Mouse (Mus musculus) lung, embryonic 14.5 days (tissue): Measurements from ENCODE around the gene Gm8180. TPM values are rescaled to one million over a fixed set of nuclear protein-coding genes. Genes with fewer than 3 reads are reported as not detected.
"Not testable (repeated sequence)": the region's sequence is repeated elsewhere in the genome, so short reads cannot be mapped to it uniquely, and the experiment has no call there.

Experiments
- ATAC-seq: fragments of 200-750 bp; cut with Nextera tagmentation; 2 replicates; pipeline ENCODE4 v1.8.0; 2017; ENCODE audit warnings: mild to moderate bottlenecking, moderate TSS enrichment, moderate library complexity; ENCODE audit not compliant: insufficient read depth
- DNase-seq: peaks from one replicate; pipeline ENCODE4 v3.0.0-alpha.2; 2015
- H3K27ac ChIP-seq: fragments of 300-500 bp; sonication (generic); 2 replicates; pipeline ENCODE4 v1.5.1; 2014; ENCODE audit warnings: low read depth, mild to moderate bottlenecking, moderate library complexity
- H3K27me3 ChIP-seq: fragments of 300-500 bp; sonication (generic); 2 replicates; pipeline ENCODE4 v1.6.1; 2014; ENCODE audit warnings: low read length, control low read depth; ENCODE audit not compliant: insufficient read depth
- H3K36me3 ChIP-seq: fragments of 300-500 bp; sonication (generic); 2 replicates; pipeline ENCODE4 v1.6.1; 2014; ENCODE audit warnings: control low read depth; ENCODE audit not compliant: insufficient read depth
- H3K4me1 ChIP-seq: fragments of 300-500 bp; sonication (generic); 2 replicates; pipeline ENCODE4 v1.6.1; 2014; ENCODE audit warnings: antibody characterized with exemption, control low read depth; ENCODE audit not compliant: insufficient read depth
- H3K4me2 ChIP-seq: fragments of 300-500 bp; sonication (generic); 2 replicates; pipeline ENCODE4 v1.6.1; 2014; ENCODE audit warnings: mild to moderate bottlenecking
- H3K4me3 ChIP-seq: fragments of 300-500 bp; sonication (generic); 2 replicates; pipeline ENCODE4 v1.5.1; 2014; ENCODE audit warnings: low read depth, low read length
- H3K9ac ChIP-seq: fragments of 300-500 bp; sonication (generic); 2 replicates; pipeline ENCODE4 v1.6.1; 2014
- H3K9me3 ChIP-seq: fragments of 300-500 bp; sonication (generic); 2 replicates; pipeline ENCODE4 v1.6.1; 2016; ENCODE audit warnings: low read depth, low read length, control low read depth
- CTCF ChIP-seq: IDR thresholded peaks from 2 replicates; pipeline ENCODE4 v1.5.1; 2016; ENCODE audit warnings: antibody characterized with exemption, low read depth
- WGBS: fragments of 180-500 bp; shearing (Covaris S2); extraction: QIAGEN DNeasy Blood & Tissue Kit; methylation state at CpG from one replicate; pipeline ENCODE4 v1.1.7; 2014; 5-methylcytosine and 5-hydroxymethylcytosine counted together
- polyA plus RNA-seq: library from polyadenylated mRNA; unstranded; fragments of >200 nt; fragmentation: Nextera tagmentation; extraction: Ambion mirVana; gene quantifications from 2 replicates; pipeline ENCODE4 v1.2.1, GENCODE M21; 2014

Gene Gm8180
- polyA plus RNA-seq, 1 experiment from 2014 or later: not detected

- Histone ChIP-seq H3K27me3 (no peaks in the 10 kb centered on the region), H3K9ac (no peak overlapping the region), H3K9me3 (no peaks in the 10 kb centered on the region), H3K4me3 (no peak overlapping the region; the same call in 1 of the 2 replicates), H3K4me2 (peak overlapping the region; percentile 48), H3K4me1 (no peaks in the 10 kb centered on the region), H3K27ac (no peak overlapping the region), H3K36me3 (no peaks in the 10 kb centered on the region)
- DNase-seq (no peak), ATAC-seq (no peak)
- 18% methylated on average over 14 of the region's 14 CpGs for WGBS
- TF ChIP-seq CTCF: no peak
Observed at GRCm38 (mm10) chr14:43796069-43796904, 11.7 kb upstream of the Gm8180 start.

GRCm38 (mm10) chr14:43793811-43794210 is 9.3 kb upstream of the Gm8180 start:
- not testable (repeated sequence) for DNase-seq, H3K9me3 ChIP-seq, H3K27me3 ChIP-seq, H3K36me3 ChIP-seq, H3K27ac ChIP-seq, H3K4me2 ChIP-seq, H3K4me3 ChIP-seq, ATAC-seq, H3K9ac ChIP-seq, H3K4me1 ChIP-seq
- whole genome bisulfite sequencing: 24% methylated on average over 5 of the region's 5 CpGs

- not testable (repeated sequence) for H3K4me1 ChIP-seq, DNase-seq, H3K9ac ChIP-seq, H3K9me3 ChIP-seq, H3K4me3 ChIP-seq, H3K27ac ChIP-seq, H3K27me3 ChIP-seq, H3K4me2 ChIP-seq, H3K36me3 ChIP-seq, ATAC-seq
- WGBS: 68% methylated on average over 4 of the region's 4 CpGs
Observed at GRCm38 (mm10) chr14:43747566-43747965, 37.0 kb downstream of the Gm8180 start, which contains the start of gene Gm6526. Gene Gm6526, plus strand, starts transcription at chr14:43747866.

Other genes with a start within 250 kb of the Gm8180 start
- 0.16 TPM in 1 of 2 replicates, not detected in the other for gene Gm5799, start 241.2 kb downstream of the Gm8180 start, polyA plus RNA-seq
- gene Gm17654, start 205.6 kb downstream of the Gm8180 start, polyA plus RNA-seq: not detected in 2 replicates
- not detected in 2 replicates for gene Gm10375, start 176.7 kb downstream of the Gm8180 start, polyA plus RNA-seq
- gene Gm8165, start 107.5 kb downstream of the Gm8180 start, polyA plus RNA-seq: not detected in 2 replicates
- 1.7 and 2.5 TPM in 2 replicates for gene Gm7324, start 86.9 kb downstream of the Gm8180 start, polyA plus RNA-seq
- gene Gm16506, start 57.3 kb downstream of the Gm8180 start, polyA plus RNA-seq: not detected in 2 replicates
- not detected in 2 replicates for gene Gm6526, start 36.9 kb downstream of the Gm8180 start, polyA plus RNA-seq
- gene Ear1, start 90.8 kb upstream of the Gm8180 start, polyA plus RNA-seq: not detected in 2 replicates
- not detected in 2 replicates for gene Ear10, start 138.8 kb upstream of the Gm8180 start, polyA plus RNA-seq
- 34.7 and 39.6 TPM in 2 replicates for gene Gm8113, start 140.6 kb upstream of the Gm8180 start, polyA plus RNA-seq
- not detected in 2 replicates for gene Ang5, start 172.3 kb upstream of the Gm8180 start, polyA plus RNA-seq
- not detected in 2 replicates for gene Ang6, start 217.5 kb upstream of the Gm8180 start, polyA plus RNA-seq